Mouse (Mus musculus) urinary bladder, postnatal 4 days (tissue): ENCODE results near the gene Pitpnm2.

Source experiments
- DNase-seq, 2 experiments: peaks; one replicate each; pipeline ENCODE4 v3.0.0; 2021 to 2022; ENCODE audit warnings: low spot score in 2 of 2

Pitpnm2 gene

GRCm38 (mm10) chr5:124180500-124181167 is 68.9 kb downstream of the Pitpnm2 start:
- DNase-seq = no peak

DNA sequence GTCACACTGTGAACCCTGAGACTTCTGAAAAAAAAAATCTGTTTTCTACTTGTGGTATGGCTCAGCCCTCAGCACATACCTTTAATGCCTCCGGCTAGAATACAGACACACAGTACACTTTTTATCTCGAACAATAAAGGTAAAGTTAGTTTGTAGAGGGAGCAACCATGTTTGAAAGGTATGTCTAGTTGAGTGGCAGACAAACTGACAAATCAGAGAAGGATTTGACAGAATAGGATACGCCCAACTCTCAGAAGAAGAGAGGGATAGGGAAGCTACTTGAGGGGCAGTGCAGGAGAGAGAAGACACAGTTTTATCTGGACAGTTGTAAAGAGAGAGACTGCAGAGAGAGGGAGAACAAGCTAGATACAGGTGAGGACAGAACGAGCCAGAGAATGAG is 70.1 kb downstream of the Pitpnm2 start:
- DNase-seq = no peak

DNA sequence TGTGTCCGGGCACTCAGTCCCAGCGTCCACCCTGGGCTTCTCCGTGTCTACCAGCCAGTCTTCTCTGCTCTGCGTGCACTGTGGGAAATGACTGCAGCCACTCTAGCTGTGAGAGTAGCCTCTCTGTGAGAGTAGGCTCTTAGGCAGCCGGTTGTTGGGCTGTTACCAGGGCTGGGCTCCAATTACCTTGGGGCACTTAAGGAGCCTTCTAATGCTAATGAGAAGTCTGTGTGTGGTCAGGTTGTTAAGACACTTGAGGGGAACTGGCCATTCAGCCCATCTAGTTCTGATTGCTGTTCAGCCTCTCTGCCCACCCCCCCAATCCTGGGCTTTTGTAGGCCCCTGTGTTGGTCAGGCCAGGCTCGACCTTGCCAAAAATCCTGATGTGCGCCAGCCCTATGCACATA is 72.8 kb downstream of the Pitpnm2 start:
- DNase-seq = no peak

GRCm38 (mm10) chr5:124175138-124175537 is 74.4 kb downstream of the Pitpnm2 start:
- DNase-seq = no peak

- peak in 1 of 2 experiments; percentile 62 for DNase-seq
These were observed 76.3 kb downstream of the Pitpnm2 start for GRCm38 (mm10) chr5:124173012-124173985.

GRCm38 (mm10) chr5:124172246-124172645 is 77.3 kb downstream of the Pitpnm2 start:
- no peak for DNase-seq

DNA sequence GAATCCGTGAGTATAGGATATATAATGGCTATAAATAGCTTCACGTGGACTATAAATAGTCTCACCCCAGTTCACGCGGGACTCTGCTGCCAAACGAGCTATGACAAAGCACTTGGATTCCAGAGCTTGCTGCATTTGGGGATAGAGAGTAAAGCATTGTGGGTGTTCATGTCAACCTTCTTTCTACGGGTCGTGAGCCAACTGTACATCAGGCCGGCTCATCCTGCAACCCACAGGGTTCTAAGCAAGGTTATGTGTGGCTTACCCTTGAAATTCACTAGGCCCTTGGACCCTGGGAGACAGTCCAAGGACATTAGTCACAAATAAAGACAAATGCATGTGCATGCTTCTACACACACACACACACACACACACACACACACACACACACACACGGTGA is 77.8 kb downstream of the Pitpnm2 start:
- no peak for DNase-seq

DNA sequence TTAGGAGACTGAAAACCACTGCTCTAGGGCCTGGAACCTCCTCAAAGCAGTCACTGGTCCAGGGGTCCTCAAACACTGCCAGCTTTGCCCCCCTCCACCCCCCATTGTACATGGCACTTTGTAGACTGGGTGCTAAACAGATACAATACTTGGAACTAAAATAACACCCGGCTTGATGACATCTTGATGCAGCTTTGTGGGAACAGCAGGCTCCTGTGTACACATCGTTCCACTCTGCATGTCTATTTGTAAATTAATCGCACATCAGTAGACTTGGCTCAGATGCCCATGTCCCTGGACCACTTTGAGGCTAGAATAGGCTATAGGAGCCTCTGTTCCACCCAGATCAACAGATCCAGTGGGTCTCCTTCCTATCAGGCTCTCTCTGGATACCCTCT is 80.3 kb downstream of the Pitpnm2 start:
- no peak for DNase-seq

DNA sequence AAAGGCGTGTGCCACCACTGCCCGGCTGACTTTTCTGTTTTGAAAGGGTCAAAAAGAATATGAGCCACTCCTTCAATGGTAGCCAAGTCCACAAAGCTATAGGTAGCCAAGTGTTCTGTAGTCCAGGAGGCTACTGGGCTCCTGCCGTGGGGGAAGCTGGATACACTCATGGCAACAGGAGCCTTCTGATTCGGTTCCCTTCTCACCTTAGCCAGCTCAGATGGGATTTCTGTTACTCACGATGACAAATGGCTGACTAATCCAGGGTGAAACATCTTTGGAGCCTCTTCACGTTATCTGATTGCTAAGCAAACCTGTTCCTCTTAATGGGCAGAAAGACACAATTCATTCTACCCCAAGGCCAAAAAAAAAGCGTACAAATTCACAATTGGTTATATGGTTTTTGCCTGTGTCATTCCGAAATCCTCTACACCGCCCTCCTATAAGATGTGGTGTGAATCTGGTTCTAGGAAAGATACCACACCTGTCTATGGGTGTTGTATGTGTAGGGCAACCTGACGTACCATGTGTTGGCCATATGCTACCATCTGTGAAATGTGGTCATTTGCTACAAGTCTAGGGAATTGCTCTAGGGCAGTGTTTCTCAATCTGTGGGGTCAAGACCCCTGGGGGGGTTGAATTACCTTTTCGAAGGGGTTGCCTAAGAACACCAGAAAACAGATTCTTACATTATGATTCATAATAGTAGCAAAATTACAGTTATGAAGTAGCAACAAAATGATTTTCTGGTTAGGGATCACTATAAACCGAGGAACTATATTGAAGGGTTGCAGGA is 80.9 kb downstream of the Pitpnm2 start:
- no peak for DNase-seq

GRCm38 (mm10) chr5:124167621-124168020 is 81.9 kb downstream of the Pitpnm2 start:
- no peak for DNase-seq

DNA sequence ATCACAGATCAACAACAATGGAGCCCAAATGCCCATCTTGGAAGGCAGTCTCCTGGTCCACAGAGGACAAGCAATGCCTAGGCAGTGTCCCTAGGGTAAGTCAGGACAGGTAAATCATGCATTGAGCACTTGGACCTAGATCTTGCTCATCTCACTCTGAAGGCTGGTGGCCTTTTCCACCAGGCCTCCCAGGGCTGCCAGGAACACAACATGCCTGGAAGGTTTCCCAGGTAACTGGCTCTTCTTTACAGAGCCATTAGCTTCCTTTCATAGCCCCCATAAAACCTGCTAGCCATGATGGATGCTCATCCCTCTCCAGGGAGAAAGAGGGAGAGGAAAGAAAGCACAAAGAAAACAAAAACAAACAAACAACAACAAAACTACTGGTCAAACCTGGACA is 82.8 kb downstream of the Pitpnm2 start:
- DNase-seq = no peak

DNA sequence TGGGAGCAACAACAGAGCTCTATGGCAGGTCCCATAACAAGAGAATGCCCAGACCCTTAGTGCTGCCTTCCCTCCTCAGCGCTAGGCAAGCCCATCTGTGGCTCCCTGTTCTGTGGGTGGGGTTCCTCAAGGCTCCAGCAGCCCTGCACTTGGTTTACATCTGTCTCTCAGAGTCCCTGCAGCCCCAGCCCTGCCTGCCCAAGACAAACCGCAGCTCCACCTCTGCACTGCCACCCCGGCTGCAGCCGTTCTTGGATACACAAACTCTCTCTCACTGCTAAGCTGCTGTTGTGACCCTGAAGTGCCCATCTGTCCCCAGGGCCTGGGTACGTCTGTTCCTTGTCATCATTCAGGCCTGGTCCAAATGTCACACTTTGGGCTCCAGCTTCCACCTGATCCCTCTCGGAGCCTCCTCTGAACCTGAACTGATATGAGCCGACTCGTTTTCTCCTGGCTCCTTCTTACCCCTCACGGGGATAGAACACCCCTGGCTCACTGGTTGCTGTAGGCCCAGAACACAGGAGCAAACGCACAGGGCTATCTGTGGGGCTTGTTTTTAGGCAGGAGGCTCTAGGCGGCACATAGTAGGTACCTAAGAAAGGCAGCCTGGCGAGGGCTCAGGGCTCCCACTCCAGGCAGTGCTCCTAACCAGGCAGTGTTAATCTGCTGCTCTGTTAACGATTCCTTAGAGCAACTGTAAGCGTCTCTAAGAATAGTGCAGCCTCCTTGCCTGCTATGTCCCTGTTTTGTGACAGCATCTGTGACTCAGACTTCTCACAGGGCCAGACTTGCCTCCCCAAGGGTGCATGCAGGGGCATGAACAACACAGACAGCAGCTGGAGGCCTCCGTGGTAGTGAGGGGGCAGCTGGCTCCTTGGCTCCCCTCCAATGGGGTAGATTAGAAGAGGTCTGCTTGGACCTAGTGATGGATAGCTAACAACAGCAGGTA is 83.7 kb downstream of the Pitpnm2 start:
- DNase-seq = no peak

- DNase-seq = no peak
These were observed 86.1 kb downstream of the Pitpnm2 start for GRCm38 (mm10) chr5:124163445-124163844.

DNA sequence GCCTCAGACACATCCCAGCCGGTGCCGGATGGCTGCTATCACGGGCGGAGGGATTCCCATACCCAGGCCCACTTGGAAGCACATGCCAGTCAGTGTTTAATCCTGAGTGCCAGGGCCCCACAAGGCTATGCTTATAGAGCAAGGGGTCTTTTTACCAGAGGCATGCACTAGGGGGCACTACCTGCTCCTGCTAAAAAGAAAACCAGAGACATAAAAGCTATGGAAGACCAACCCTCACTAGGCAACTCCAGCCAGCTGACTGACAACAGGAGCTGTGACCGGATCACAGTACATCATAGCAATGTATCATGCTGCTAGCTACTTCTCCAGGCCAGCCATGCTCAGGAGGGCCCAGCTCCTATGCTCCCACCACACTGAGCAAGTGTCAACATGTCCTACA is 87.0 kb downstream of the Pitpnm2 start:
- peak in 1 of 2 experiments; percentile 40 for DNase-seq

DNA sequence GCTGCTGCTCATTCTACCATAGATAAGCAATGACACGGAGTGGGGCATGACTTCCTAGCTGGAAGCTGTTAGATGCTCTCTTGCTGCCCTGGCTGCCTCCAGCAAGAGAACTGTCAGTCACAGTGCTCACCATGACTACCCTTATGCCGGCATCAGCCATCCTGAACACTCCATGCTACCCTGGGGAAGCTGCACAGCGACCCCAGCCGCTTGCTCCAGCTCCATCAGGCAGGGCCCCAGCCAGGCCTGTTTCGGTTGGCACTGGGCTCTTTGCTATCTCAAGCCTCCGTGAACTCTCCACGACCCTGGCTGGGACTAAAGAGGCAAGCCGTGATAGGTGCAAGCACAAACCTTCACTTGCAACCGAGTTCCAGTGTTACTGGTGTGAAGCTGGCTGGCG is 87.7 kb downstream of the Pitpnm2 start:
- no peak for DNase-seq

DNA sequence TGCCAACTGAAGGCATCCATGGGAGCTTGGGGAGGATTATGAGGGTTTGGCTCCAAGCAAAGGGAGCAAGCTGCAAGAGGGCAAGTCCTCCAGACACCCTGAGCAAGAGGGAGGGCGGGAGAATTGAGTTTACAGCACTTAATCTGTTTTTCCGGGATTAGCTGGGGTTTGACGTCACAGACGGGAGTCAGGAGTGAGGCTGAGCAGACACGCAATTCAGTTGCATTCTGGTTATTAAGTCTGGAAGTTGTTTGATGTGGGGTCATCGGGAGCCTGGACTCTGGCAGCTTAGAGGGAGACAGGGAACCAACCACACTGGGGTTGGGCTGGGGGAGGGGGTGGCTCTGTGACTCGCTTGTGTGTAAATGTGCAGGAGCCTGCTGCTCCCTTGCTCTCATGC is 90.1 kb downstream of the Pitpnm2 start:
- DNase-seq = no peak

DNA sequence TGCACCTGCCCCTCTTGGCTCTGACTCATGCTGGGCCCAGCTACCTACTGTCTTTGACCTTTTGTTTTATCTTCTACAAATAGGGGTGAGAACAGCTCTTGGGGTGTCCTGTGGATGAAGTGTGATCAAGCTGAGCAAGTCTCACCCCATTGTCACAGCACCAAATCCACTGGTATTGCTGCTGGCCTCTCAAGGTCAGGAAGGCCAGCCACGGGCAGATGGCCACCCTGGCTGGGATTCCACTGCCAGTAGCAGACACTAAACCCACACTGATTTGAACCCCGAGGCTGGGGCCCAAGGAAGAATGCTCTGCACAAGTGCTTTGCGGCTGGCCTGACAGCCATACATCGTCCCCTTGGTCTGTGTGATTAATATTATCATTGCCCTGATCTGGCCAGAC is 91.3 kb downstream of the Pitpnm2 start:
- DNase-seq = no peak

DNA sequence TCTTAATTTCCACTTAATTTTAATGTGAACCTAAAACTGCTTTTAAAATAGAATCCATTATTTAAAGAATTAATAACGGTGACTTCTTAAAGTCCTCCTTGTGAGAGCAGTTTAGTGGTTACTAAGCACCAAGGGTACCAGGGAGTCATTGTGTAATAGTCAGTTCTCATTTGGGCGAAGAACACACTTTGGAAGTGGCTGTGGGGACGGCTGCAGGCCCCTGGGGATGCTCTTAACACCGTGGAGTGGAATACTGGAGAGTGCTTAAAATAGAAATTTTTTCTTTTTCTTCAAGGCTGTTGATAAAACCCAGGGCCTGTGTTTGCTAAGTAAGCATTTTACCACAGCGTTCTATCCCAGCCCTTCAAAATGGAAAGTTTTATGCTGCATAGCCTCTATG is 93.6 kb downstream of the Pitpnm2 start:
- no peak for DNase-seq

GRCm38 (mm10) chr5:124152734-124153133 is 96.8 kb downstream of the Pitpnm2 start:
- no peak for DNase-seq

DNA sequence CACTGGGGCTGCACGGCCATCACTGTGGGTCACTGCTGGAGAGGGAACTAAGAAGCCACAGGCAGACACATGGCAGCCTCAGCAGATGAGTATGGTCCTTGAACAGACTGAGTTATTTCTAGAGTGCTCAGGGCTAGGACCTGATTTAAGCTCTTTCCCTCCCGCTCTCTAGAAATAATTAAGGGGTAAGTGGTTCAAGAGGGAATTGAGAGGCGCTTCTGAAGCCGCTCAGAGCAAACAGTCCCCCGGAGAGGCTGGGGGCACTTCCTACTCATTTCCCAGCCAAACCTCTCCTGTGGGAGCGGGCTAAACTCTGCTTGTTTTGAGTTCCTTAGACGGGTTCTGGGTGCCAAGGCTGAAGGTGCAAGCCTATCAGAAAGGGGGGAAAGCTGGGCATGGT is 98.7 kb downstream of the Pitpnm2 start:
- no peak for DNase-seq

DNA sequence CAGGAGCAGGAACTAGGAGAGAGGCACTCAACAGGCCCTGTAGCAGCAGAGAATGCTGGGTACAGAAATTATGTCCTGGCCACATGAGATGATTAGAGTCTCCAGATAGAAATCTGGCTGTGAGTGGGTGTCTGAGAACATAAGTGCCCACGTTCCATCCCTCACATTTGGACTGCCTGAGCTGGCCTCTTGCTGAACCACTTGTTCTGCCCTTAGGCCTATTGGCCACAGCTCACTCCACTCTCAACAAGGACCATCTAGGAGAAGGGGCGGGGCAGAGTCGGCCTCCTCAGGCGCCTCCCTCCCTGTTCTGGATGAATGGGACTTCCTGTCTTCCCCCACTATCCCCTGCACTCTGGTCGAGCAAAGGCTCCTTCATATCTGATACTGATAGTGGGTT is 100.5 kb downstream of the Pitpnm2 start:
- DNase-seq = no peak
